Mouse (Mus musculus) limb, embryonic 12.5 days (tissue): ENCODE results near the gene Hoxd8. TPM values are rescaled to one million over a fixed set of nuclear protein-coding genes. Genes with fewer than 3 reads are reported as not detected.

Source experiments
- ATAC-seq: fragments of 200-750 bp; cut with Nextera tagmentation; 2 replicates; pipeline ENCODE4 v1.8.0; 2017; ENCODE audit warnings: low read depth, moderate TSS enrichment; ENCODE audit not compliant: insufficient number of reproducible peaks, insufficient read depth, low FRiP score, low TSS enrichment
- H3K27ac ChIP-seq: fragments of 300-500 bp; sonication (generic); 2 replicates; pipeline ENCODE4 v1.5.1; 2016; ENCODE audit warnings: mild to moderate bottlenecking, moderate library complexity
- H3K27me3 ChIP-seq: fragments of 300-500 bp; sonication (generic); 2 replicates; pipeline ENCODE4 v1.6.1; 2016; ENCODE audit warnings: mild to moderate bottlenecking, moderate library complexity
- H3K36me3 ChIP-seq: fragments of 300-500 bp; sonication (generic); 2 replicates; pipeline ENCODE4 v1.6.1; 2016; ENCODE audit warnings: mild to moderate bottlenecking, moderate library complexity
- H3K4me1 ChIP-seq: fragments of 300-500 bp; sonication (generic); replicated peaks from 2 replicates; pipeline ENCODE4 v1.6.1; 2016
- H3K4me2 ChIP-seq: fragments of 300-500 bp; sonication (generic); 2 replicates; pipeline ENCODE4 v1.6.1; 2016; ENCODE audit warnings: mild to moderate bottlenecking, moderate library complexity
- H3K4me3 ChIP-seq: fragments of 300-500 bp; sonication (generic); replicated peaks from 2 replicates; pipeline ENCODE4 v1.5.1; 2016; ENCODE audit warnings: mild to moderate bottlenecking
- H3K9ac ChIP-seq: fragments of 300-500 bp; sonication (generic); replicated peaks from 2 replicates; pipeline ENCODE4 v1.6.1; 2016; ENCODE audit warnings: mild to moderate bottlenecking, moderate library complexity
- H3K9me3 ChIP-seq: fragments of 300-500 bp; sonication (generic); 2 replicates; pipeline ENCODE4 v1.6.1; 2016; ENCODE audit warnings: mild to moderate bottlenecking, moderate library complexity
- WGBS: fragments of 180-500 bp; shearing (Covaris S2); methylation state at CpG from one replicate; pipeline ENCODE4 v1.1.7; 2016; 5-methylcytosine and 5-hydroxymethylcytosine counted together
- microRNA counts: library from miRNA; unstranded; fragments of <30 nt; microRNA quantifications from one replicate; lab custom pipeline; 2017
- microRNA-seq: library from miRNA; unstranded; fragments of <30 nt; microRNA quantifications from one replicate; pipeline ENCODE4, GENCODE M21; 2017
- polyA plus RNA-seq: library from polyadenylated mRNA; unstranded; fragments of >200 nt; fragmentation: Nextera tagmentation; extraction: Ambion mirVana; gene quantifications from 2 replicates; pipeline ENCODE4 v1.2.1, GENCODE M21; 2016

Hoxd8 gene
- polyA plus RNA-seq, 1 experiment from 2014 or later: 7.5 TPM

DNA sequence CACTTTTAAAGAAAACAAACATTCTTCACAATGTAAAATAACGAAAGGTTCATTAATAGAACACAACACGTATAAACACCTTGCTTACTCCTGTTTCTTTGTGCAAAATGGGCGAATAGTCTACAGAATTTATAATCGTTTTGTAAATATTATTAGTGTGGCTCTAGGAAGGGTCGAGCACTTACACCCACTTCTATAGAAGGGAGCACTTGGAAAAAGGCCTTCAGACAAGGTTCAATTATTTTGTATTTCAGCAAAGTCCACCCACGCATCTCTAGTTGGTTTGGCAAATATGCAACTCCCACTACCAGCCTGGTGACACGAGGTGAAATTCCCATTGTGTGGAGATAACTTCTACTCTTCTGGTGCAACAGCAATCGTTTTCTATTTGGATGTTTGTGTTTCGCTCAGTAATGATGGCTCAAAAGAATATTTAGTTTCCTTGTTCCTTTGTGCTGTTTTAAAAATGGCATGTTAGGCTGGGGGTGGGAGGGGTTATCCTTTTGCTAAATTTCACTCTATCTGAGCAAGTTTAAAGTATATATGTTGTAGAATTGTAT is 44.1 kb downstream of the Hoxd8 start:
- no peak overlapping the region for H3K9ac ChIP-seq
- 20% methylated on average over 9 of the region's 9 CpGs for WGBS
- no peak overlapping the region for H3K4me2 ChIP-seq
- ATAC-seq: no peak
- no peak overlapping the region for H3K4me3 ChIP-seq
- H3K36me3 ChIP-seq: no peaks in the 10 kb centered on the region
- H3K27me3 ChIP-seq: peaks cover 98% of the 10 kb centered on the region
- H3K4me1 ChIP-seq: peaks cover 32% of the 10 kb centered on the region
- no peak overlapping the region for H3K27ac ChIP-seq
- no peaks in the 10 kb centered on the region for H3K9me3 ChIP-seq

DNA sequence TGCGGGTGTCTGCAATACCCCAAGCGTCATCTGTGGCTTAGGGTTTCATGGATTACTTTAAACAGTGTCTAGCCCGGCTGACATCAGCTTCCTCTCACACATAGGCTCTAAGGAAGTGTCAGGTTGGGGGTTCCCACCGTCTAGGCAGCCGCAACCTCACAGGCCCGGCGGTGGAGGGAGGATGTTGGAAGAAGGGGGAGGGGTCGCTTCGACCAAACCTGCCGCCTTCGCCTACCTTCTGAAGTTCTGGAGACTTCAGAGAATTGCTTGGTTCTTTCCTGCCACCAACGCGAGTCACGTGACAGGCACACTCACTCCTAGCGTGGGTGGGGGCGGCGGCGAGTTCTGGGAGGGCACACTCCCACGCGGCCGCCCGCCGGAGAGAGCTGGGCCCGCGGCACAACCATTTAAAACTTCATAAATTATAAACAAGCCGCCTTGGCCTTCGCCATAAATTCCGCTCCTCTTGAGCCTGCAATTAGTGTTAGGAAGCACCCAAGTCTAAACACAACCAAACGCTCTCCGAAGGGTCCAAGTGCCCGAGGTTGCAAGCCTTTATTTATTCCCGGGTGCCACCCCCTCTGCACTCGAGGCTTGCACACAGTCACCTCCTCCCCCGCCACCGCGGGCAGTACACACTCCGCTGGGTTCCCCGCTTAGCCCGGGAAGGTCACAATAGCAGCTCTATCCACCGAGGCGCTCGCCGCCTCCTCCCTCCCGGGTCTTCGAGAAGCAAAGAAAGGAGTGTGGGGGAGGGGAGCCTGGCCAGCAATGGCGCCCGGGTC is 45.1 kb downstream of the Hoxd8 start:
- Histone ChIP-seq H3K9ac (peak overlapping the region; percentile 48), H3K4me1 (peaks cover 32% of the 10 kb centered on the region), H3K9me3 (no peaks in the 10 kb centered on the region), H3K4me3 (peak overlapping the region; percentile 40), H3K27ac (no peak overlapping the region), H3K27me3 (peaks cover 98% of the 10 kb centered on the region), H3K4me2 (peak overlapping the region; percentile 76), H3K36me3 (no peaks in the 10 kb centered on the region)
- under 1% methylated on average over 47 of the region's 47 CpGs for WGBS
- peak; percentile 50; the same call in 1 of the 2 replicates for ATAC-seq

DNA sequence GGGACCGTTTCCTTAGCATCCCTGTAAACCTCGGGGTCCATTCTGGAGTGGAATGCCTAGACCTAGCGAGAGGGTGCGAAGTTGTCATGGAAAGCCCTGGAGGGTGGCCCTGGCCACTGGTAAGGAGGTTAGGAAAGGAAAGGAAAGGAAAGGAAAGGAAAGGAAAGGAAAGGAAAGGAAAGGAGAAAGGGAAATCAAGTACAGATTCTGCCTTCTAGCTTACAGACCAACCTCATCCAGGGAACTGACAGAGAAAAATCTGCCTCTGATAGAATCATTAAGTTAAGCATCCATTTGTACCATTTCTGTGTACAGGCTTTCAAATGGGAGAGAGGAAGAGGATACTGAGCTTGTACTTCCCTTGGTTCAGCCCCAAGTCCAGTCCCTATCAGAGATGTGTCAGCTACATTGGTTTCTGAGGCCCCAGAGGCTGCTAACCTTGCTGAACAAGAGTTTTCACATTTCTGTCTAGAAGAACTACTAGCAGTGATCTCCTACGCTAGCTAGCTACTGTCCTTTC is 46.4 kb downstream of the Hoxd8 start:
- ATAC-seq: no peak
- Histone ChIP-seq H3K9me3 (no peaks in the 10 kb centered on the region), H3K4me2 (peak overlapping the region; percentile 76; the same call in 1 of the 2 replicates), H3K4me3 (no peak overlapping the region), H3K36me3 (no peaks in the 10 kb centered on the region), H3K9ac (no peak overlapping the region), H3K27me3 (peaks cover 95% of the 10 kb centered on the region), H3K4me1 (peaks cover 32% of the 10 kb centered on the region), H3K27ac (no peak overlapping the region)
- WGBS: 47% methylated on average over 5 of the region's 5 CpGs

- H3K27me3 ChIP-seq: peaks cover 84% of the 10 kb centered on the region
- WGBS: 93% methylated on average over 1 of the region's 1 CpGs
- peaks cover 25% of the 10 kb centered on the region for H3K4me1 ChIP-seq
- no peak overlapping the region for H3K4me3 ChIP-seq
- H3K9ac ChIP-seq: no peak overlapping the region
- H3K27ac ChIP-seq: no peak overlapping the region
- no peak for ATAC-seq
- no peaks in the 10 kb centered on the region for H3K36me3 ChIP-seq
- no peaks in the 10 kb centered on the region for H3K9me3 ChIP-seq
- H3K4me2 ChIP-seq: no peak overlapping the region
Measured at GRCm38 (mm10) chr2:74751861-74752260, 47.4 kb downstream of the Hoxd8 start.

DNA sequence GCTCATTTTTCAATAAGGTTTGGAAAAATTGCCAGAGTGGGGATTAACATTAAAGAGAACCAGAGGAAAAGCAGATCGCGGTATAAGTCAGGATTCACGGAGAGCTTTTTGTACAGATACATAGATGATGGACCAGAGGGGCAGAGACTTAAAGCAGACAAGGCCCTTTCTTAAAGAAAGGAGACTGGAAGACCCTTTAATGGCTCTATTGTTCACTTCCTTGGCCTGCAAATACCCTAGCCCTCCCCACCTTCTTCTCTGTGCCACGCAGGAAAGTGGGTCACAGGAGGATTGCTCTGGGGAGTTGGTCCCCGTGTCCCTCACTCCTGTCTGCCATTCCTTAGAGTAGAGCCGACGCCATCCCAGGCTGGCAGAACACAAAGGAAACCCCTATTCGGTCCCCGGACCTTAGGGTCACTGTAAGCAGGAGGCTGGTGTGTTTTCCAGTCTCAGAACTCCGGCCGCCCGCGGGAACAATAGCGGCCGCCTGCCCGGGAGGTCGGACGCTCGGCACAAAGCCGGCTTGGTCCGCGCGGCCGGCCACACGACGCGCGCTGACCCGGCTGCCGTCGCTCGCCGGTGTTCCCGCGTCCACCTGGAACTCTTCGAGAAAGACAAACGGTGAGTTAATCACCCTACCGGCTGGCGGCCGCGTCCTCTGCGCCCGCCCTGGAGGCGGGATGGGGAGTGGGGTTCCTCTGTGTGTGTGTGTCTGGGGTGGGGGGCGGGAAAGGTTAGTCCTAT is 48.2 kb downstream of the Hoxd8 start:
- Histone ChIP-seq H3K4me1 (peaks cover 23% of the 10 kb centered on the region), H3K27ac (no peak overlapping the region), H3K4me2 (peak overlapping the region; percentile 70), H3K9ac (peak overlapping the region; percentile 56; the same call in 1 of the 2 replicates), H3K36me3 (no peaks in the 10 kb centered on the region), H3K4me3 (peak overlapping the region; percentile 40), H3K27me3 (peaks cover 80% of the 10 kb centered on the region), H3K9me3 (no peaks in the 10 kb centered on the region)
- ATAC-seq: 0 out of 2 replicates have a peak, but pooled peaks have one; percentile 9
- WGBS: 3% methylated on average over 45 of the region's 45 CpGs

GRCm38 (mm10) chr2:74753175-74753523 is 48.7 kb downstream of the Hoxd8 start:
- H3K4me1 ChIP-seq: peaks cover 23% of the 10 kb centered on the region
- H3K9me3 ChIP-seq: no peaks in the 10 kb centered on the region
- 0 out of 2 replicates have a peak, but pooled peaks have one; percentile 44 for ATAC-seq
- H3K27ac ChIP-seq: no peak overlapping the region
- peak overlapping the region; percentile 70 for H3K4me2 ChIP-seq
- peak overlapping the region; percentile 40 for H3K4me3 ChIP-seq
- peak overlapping the region; percentile 56; the same call in 1 of the 2 replicates for H3K9ac ChIP-seq
- H3K36me3 ChIP-seq: no peaks in the 10 kb centered on the region
- under 1% methylated on average over 25 of the region's 25 CpGs for WGBS
- H3K27me3 ChIP-seq: peaks cover 80% of the 10 kb centered on the region

- Histone ChIP-seq H3K36me3 (no peaks in the 10 kb centered on the region), H3K27me3 (peaks cover 78% of the 10 kb centered on the region), H3K27ac (no peak overlapping the region), H3K4me3 (no peak overlapping the region), H3K9ac (no peak overlapping the region), H3K4me1 (peaks cover 23% of the 10 kb centered on the region), H3K9me3 (no peaks in the 10 kb centered on the region), H3K4me2 (no peak overlapping the region)
- ATAC-seq: no peak
- WGBS: 32% methylated on average over 5 of the region's 5 CpGs
Measured at GRCm38 (mm10) chr2:74753711-74754110, 49.3 kb downstream of the Hoxd8 start.

MicroRNAs within 50 kb of the gene (microRNA counts, 519-probe panel; counts per million panel counts)
- microRNA mmu-miR-10b (lab: Ali Mortazavi, UCI): 5,974 counts per million, percentile 70 among the panel's probes with 10 or more counts

Small RNA genes within 50 kb of the gene (microRNA-seq; reads per million reads assigned to microRNA genes)
- gene Gm44463 (not detected), gene Mir10b (21,806 reads per million, percentile 97 among the genes with 10 or more reads in this experiment)

Other genes with a start within 250 kb of the Hoxd8 start
- gene Lnpk, start 125.2 kb upstream of the Hoxd8 start, polyA plus RNA-seq: 80.8 and 90.7 TPM in 2 replicates
- 6.8 and 8.3 TPM in 2 replicates for gene Evx2, start 45.1 kb upstream of the Hoxd8 start, polyA plus RNA-seq
- 81.8 and 88.0 TPM in 2 replicates for gene Hoxd13, start 36.3 kb upstream of the Hoxd8 start, polyA plus RNA-seq
- gene Hoxd12, start 29.6 kb upstream of the Hoxd8 start, polyA plus RNA-seq: 113 and 130 TPM in 2 replicates
- gene Hoxd11, start 25.1 kb upstream of the Hoxd8 start, polyA plus RNA-seq: 55.4 and 62.0 TPM in 2 replicates
- gene Hoxd10, start 12.7 kb upstream of the Hoxd8 start, polyA plus RNA-seq: 39.5 and 42.0 TPM in 2 replicates
- 17.8 and 19.2 TPM in 2 replicates for gene Hoxd9, start 6.9 kb upstream of the Hoxd8 start, polyA plus RNA-seq
- 1.4 and 1.5 TPM in 2 replicates for gene Hoxd3, start 7.3 kb downstream of the Hoxd8 start, polyA plus RNA-seq
- gene Hoxd4, start 7.3 kb downstream of the Hoxd8 start, polyA plus RNA-seq: 0.55 and 0.78 TPM in 2 replicates
- 0.38 and 0.51 TPM in 2 replicates for gene Gm28230, start 22.1 kb downstream of the Hoxd8 start, polyA plus RNA-seq
- gene Hoxd1, start 58.4 kb downstream of the Hoxd8 start, polyA plus RNA-seq: 0.41 and 0.43 TPM in 2 replicates
- gene Mtx2, start 121.2 kb downstream of the Hoxd8 start, polyA plus RNA-seq: 110 and 114 TPM in 2 replicates